Mouse (Mus musculus): ENCODE data around the gene Krt19.

Gene Krt19

GRCm38 (mm10) chr11:100148615-100149330, at the start of gene Krt19:
Gene Krt19 (minus strand): TSS chr11:100148665.
- no peak for DNase-seq (ENCODE audit: extremely low read depth, insufficient read length, low spot score)

GRCm38 (mm10) chr11:100192992-100193391, 44.5 kb upstream of the Krt19 start, which contains the start of gene Krt9:
Gene Krt9 (minus strand): TSS chr11:100193246.
- DNase-seq (ENCODE audit: extremely low read depth, insufficient read length, low spot score): no peak

- no peak for DNase-seq (ENCODE audit: extremely low read depth, insufficient read length, low spot score)
Measured at GRCm38 (mm10) chr11:100191820-100192219, 43.4 kb upstream of the Krt19 start.

GRCm38 (mm10) chr11:100186736-100187135, 38.3 kb upstream of the Krt19 start:
- no peak for DNase-seq (ENCODE audit: extremely low read depth, insufficient read length, low spot score)

GRCm38 (mm10) chr11:100181725-100182124, 33.3 kb upstream of the Krt19 start:
- no peak for DNase-seq (ENCODE audit: extremely low read depth, insufficient read length, low spot score)

GRCm38 (mm10) chr11:100179260-100179659, 30.8 kb upstream of the Krt19 start:
- DNase-seq (ENCODE audit: extremely low read depth, insufficient read length, low spot score): no peak

- DNase-seq (ENCODE audit: extremely low read depth, insufficient read length, low spot score): no peak
Measured at GRCm38 (mm10) chr11:100178307-100178706, 29.8 kb upstream of the Krt19 start.

DNA sequence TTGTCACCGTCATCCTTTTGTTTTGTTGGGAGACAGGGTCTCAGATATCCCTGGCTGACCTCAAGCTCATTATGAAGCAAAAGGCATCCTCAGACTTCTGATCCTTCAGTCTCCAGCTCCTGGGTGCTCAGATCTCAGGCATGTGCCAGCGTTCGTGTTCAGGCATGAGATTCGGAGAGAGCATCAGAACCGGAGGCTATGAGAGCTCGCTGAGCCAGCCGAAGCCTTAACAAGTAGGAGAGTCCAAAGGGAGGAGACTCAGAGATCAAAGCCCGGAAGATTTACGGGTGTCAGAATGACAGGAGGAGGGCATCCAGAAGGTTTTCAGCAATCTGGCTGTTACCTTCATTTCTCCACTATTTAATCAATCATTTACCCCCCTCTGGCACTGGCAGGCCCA, 28.3 kb upstream of the Krt19 start:
- no peak for DNase-seq (ENCODE audit: extremely low read depth, insufficient read length, low spot score)

- peak; percentile 62 for DNase-seq (ENCODE audit: extremely low read depth, insufficient read length, low spot score)
Measured at GRCm38 (mm10) chr11:100168765-100169762, 20.6 kb upstream of the Krt19 start.

GRCm38 (mm10) chr11:100168071-100168470, 19.6 kb upstream of the Krt19 start:
- DNase-seq (ENCODE audit: extremely low read depth, insufficient read length, low spot score): peak; percentile 29

GRCm38 (mm10) chr11:100164392-100164791, 15.9 kb upstream of the Krt19 start:
- DNase-seq (ENCODE audit: extremely low read depth, insufficient read length, low spot score): no peak

- no peak for DNase-seq (ENCODE audit: extremely low read depth, insufficient read length, low spot score)
Measured at GRCm38 (mm10) chr11:100157908-100158477, 9.5 kb upstream of the Krt19 start.

- no peak for DNase-seq (ENCODE audit: extremely low read depth, insufficient read length, low spot score)
Measured at GRCm38 (mm10) chr11:100157331-100157730, 8.9 kb upstream of the Krt19 start.

GRCm38 (mm10) chr11:100155497-100156255, 7.2 kb upstream of the Krt19 start:
- DNase-seq (ENCODE audit: extremely low read depth, insufficient read length, low spot score): no peak

DNA sequence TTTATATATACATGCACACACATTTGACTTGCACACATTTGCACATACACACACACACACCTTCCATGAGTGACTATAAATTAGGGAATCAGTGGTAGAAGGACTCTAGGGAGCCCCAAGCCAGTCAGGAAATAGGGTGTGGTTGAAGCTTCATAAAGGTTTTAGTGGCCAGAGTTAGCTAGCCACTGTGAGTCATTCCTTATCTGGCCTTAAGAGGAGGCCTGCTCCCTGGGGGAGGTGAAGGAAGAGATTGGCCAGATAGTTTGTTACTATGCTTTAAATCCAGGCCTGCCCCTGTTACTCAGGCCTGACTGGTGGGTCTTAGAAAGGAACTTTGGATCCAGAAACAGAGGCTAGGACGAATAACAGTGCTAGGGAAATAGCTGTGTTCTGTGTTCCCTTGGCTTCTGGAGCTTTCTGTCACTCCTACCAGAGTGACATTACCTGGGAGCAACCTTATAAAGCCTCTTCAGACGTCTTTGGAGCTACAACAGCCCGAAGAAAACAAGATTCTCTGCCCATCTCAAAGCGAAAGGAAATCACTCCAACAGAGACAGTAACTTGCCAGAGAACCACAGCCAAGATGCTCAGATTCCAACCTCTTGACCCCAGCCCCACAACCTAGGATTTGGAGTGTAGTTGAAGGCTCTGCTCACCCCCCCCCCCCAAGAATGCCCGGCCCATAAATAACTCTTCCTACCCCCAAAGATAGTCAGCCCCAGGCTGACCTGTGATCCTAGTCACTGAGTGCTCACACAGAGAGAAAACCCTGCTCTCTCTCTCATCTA, 705 bp downstream of the Krt19 start:
- peak; percentile 55 for DNase-seq (ENCODE audit: extremely low read depth, insufficient read length, low spot score)

- no peak for DNase-seq (ENCODE audit: extremely low read depth, insufficient read length, low spot score)
Measured at GRCm38 (mm10) chr11:100145858-100146560, 2.5 kb downstream of the Krt19 start.

- no peak for DNase-seq (ENCODE audit: extremely low read depth, insufficient read length, low spot score)
Measured at GRCm38 (mm10) chr11:100145104-100145503, 3.4 kb downstream of the Krt19 start.

DNA sequence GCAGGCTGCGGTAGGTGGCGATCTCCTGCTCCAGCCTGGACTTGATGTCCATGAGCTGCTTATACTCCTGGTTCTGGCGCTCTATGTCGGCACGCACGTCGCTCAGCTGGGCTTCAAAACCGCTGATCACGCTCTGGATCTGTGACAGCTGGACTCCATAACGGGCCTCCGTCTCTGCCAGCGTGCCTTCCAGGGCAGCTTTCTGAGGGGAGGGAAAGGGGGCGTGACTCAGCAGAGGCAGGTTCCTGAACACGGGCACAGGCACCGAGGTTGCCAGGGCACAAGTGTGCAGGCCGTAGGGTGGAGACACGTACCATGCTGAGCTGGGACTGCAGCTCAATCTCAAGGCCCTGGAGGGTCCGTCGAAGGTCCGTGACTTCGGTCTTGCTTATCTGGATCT, 7.5 kb downstream of the Krt19 start:
- DNase-seq (ENCODE audit: extremely low read depth, insufficient read length, low spot score): no peak

- no peak for DNase-seq (ENCODE audit: extremely low read depth, insufficient read length, low spot score)
Measured at GRCm38 (mm10) chr11:100139391-100139790, 9.1 kb downstream of the Krt19 start.

Data from 3134 (cell line).